Mouse (Mus musculus) heart, embryonic 14.5 days (tissue): ENCODE results near the gene 9230112D13Rik. TPM values are rescaled to one million over a fixed set of nuclear protein-coding genes. Genes with fewer than 3 reads are reported as not detected.

ENCODE experiments used
- ATAC-seq: fragments of 200-750 bp; cut with Nextera tagmentation; 2 replicates; pipeline ENCODE4 v1.8.0; 2017; ENCODE audit warnings: low read depth, moderate TSS enrichment; ENCODE audit not compliant: insufficient number of reproducible peaks, insufficient read depth, low FRiP score
- H3K27ac ChIP-seq, 2 experiments: fragments of 200-500 bp in 1 of 2; fragments of 300-500 bp in 1 of 2; sonication (generic) in 1 of 2; replicated peaks in 1 of 2; 2 replicates each; pipeline ENCODE4 v1.5.1; 2012 to 2014; ENCODE audit warnings: low read depth in 2 of 2, low read length in 2 of 2, control low read depth in 1 of 2, mild to moderate bottlenecking in 1 of 2, mixed read lengths in 1 of 2; ENCODE audit not compliant: control insufficient read depth in 1 of 2, insufficient read depth in 1 of 2
- H3K27me3 ChIP-seq: fragments of 300-500 bp; sonication (generic); 2 replicates; pipeline ENCODE4 v1.6.1; 2014; ENCODE audit warnings: mild to moderate bottlenecking, low read length, control low read depth; ENCODE audit not compliant: control insufficient read depth, insufficient read depth
- H3K36me3 ChIP-seq: fragments of 300-500 bp; sonication (generic); 2 replicates; pipeline ENCODE4 v1.6.1; 2014; ENCODE audit warnings: mild to moderate bottlenecking, control low read depth, low read length, mixed read lengths; ENCODE audit not compliant: control insufficient read depth, insufficient read depth
- H3K4me1 ChIP-seq, 2 experiments: fragments of 200-500 bp in 1 of 2; fragments of 300-500 bp in 1 of 2; sonication (generic) in 1 of 2; 2 replicates each; pipeline ENCODE4 v1.6.1; 2012 to 2014; ENCODE audit warnings: low read length in 2 of 2, control low read depth in 1 of 2, mixed read lengths in 1 of 2; ENCODE audit not compliant: control insufficient read depth in 2 of 2, insufficient read depth in 2 of 2
- H3K4me2 ChIP-seq: fragments of 300-500 bp; sonication (generic); 2 replicates; pipeline ENCODE4 v1.6.1; 2014; ENCODE audit warnings: mild to moderate bottlenecking, low read length
- H3K4me3 ChIP-seq, 2 experiments: fragments of 200-500 bp in 1 of 2; fragments of 300-500 bp in 1 of 2; sonication (generic) in 1 of 2; 2 replicates each; pipeline ENCODE4 v1.5.1; 2012 to 2014; ENCODE audit warnings: low read length in 2 of 2, mild to moderate bottlenecking in 2 of 2, control low read depth in 1 of 2, low read depth in 1 of 2, moderate library complexity in 1 of 2; ENCODE audit not compliant: control insufficient read depth in 1 of 2, insufficient read depth in 1 of 2
- H3K9ac ChIP-seq: fragments of 300-500 bp; sonication (generic); 2 replicates; pipeline ENCODE4 v1.6.1; 2014; ENCODE audit warnings: mild to moderate bottlenecking, low read length
- H3K9me3 ChIP-seq: fragments of 300-500 bp; sonication (generic); 2 replicates; pipeline ENCODE4 v1.6.1; 2016; ENCODE audit warnings: low read length, control low read depth; ENCODE audit not compliant: control insufficient read depth
- WGBS: fragments of 180-500 bp; shearing (Covaris S2); extraction: QIAGEN DNeasy Blood & Tissue Kit; methylation state at CpG from one replicate; pipeline ENCODE4 v1.1.7; 2014; 5-methylcytosine and 5-hydroxymethylcytosine counted together
- polyA plus RNA-seq: library from polyadenylated mRNA; unstranded; fragments of >200 nt; fragmentation: Nextera tagmentation; extraction: Ambion mirVana; gene quantifications from 2 replicates; pipeline ENCODE4 v1.2.1, GENCODE M21; 2014

9230112D13Rik gene
- not detected in 2 replicates for polyA plus RNA-seq

DNA sequence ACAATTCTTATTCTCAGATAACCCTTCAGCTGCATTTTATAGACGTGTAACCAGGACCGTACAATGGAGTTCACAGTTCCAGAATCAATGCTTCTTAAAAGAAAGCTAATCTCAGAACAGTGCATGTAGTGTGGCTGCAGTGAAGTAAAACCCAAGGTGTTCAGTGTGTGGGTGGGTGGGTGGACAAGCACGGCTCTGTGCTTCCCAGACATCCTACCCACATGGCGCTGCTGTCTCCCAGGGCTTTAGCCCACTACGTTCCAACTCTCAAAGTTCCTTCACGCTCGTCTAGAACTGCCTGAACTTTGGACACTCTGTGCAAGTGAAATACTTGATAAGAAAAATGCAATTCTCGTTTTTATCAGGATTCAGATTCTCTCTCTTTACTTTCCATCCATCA, at the start of gene 9230112D13Rik:
TSS of gene 9230112D13Rik (minus strand) at position 101 of the 400 bp plus-strand sequence.
- 83% methylated on average over 8 of the region's 8 CpGs for WGBS
- H3K4me1 ChIP-seq, result peaks cover 4% of the 10 kb centered on the region in 2 experiments; a peak in 3 of 4 replicates
- no peak within 1 kb of the TSS for H3K4me3 ChIP-seq
- H3K27me3 ChIP-seq, result no peaks in the 10 kb centered on the region; the same call in 1 of the 2 replicates
- peaks cover 4% of the 10 kb centered on the region for H3K36me3 ChIP-seq
- H3K9me3 ChIP-seq, result no peaks in the 10 kb centered on the region
- H3K4me2 ChIP-seq, result no peak within 1 kb of the TSS
- no peak within 1 kb of the TSS for H3K27ac ChIP-seq
- no peak for ATAC-seq
- no peak within 1 kb of the TSS for H3K9ac ChIP-seq

DNA sequence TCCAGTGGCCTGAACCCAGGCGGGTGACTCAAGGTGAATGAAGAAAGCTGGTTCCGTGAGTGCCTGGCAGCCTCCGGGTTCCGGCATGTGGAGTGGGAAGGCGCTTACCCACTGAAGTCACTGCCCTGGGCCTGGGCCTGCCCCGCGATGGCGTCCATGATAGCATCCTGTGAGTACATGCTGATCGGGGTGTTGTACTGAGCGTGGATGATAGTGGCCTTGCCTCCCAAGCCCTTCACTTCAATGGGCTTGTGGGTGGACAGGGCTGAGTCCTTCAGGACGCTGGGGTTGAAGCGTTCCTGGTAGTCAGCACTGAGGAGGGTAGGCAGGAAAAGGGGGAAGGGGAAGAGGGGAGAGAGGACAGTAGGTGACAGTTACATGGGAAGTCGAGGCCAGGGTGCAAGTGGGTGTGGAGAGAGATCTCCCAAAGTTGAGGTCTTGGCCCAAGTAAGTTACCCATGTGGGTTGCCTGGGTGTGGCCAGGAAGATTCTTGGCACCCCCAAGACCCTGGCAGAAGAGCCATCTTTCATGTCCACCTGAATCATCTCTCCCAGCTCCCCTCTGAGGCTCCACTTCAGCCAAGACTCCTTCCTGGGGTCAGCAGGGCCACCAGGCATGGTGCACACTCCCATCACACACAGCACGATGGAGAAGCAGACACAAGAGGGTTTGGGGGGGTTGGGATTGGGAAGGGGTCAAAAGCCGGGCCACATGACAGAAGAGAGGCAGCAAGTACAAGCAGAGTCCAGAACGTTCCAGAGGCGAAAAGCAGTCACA, 49.2 kb upstream of the 9230112D13Rik start:
- no peak overlapping the region for H3K4me3 ChIP-seq
- no peak for ATAC-seq
- peaks cover 38% of the 10 kb centered on the region for H3K36me3 ChIP-seq
- 69% methylated on average over 17 of the region's 17 CpGs for WGBS
- no peaks in the 10 kb centered on the region for H3K27me3 ChIP-seq
- peak overlapping the region; percentile 9 to 88 for H3K27ac ChIP-seq
- peak overlapping the region; percentile 35; the same call in 1 of the 2 replicates for H3K9ac ChIP-seq
- peaks cover 59 to 77% of the 10 kb centered on the region in 2 experiments for H3K4me1 ChIP-seq
- no peaks in the 10 kb centered on the region for H3K9me3 ChIP-seq
- no peak overlapping the region for H3K4me2 ChIP-seq

DNA sequence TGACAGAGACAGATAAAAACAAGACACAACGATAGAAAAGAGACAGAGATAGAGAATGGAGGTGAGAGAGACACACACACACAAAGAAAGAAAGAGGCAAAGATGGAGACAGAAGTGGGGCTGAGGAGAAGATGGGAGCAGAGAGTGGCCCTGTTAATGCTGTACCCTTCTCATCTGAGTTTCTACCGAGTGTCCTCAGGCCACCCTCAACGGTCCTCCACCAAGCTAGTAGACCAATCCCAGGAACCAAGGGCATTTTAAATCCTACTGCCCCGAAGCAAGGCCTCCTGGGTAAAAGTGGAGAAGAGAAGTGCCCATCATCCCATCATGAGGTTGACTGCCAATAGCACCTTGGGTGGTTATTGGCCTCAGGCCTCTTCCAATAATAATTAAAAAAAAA, 48.3 kb upstream of the 9230112D13Rik start:
- Histone ChIP-seq H3K9me3 (no peaks in the 10 kb centered on the region), H3K27me3 (no peaks in the 10 kb centered on the region), H3K4me1 (peaks cover 68 to 83% of the 10 kb centered on the region in 2 experiments), H3K36me3 (peaks cover 29% of the 10 kb centered on the region), H3K4me2 (no peak overlapping the region), H3K4me3 (no peak overlapping the region), H3K9ac (peak overlapping the region; percentile 1; the same call in 1 of the 2 replicates), H3K27ac (peak overlapping the region in 1 of 2 experiments; percentile 88; a peak in 2 of 4 replicates)
- no peak for ATAC-seq
- 65% methylated on average over 4 of the region's 4 CpGs for WGBS

DNA sequence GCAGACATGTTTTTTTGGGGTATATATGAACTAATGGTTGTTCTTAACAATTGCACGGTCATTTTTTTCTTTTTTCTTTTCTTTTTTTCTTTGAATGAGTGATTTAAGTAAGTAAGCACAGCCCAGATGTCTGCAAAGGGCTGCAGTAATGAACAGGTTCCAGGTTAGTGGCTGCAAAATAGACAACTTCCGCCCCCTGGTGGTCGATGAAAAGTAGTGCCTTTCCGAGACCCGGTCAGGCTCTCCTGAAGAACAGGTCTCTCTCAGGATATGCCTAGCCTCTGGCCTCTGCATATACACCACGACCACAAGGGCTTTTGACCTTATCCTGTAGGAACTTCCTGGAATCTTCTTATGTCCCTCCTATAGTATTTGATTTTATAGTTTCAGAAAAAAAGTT, 47.7 kb upstream of the 9230112D13Rik start:
- no peak for ATAC-seq
- Histone ChIP-seq H3K9me3 (no peaks in the 10 kb centered on the region), H3K27ac (peak overlapping the region; percentile 40 to 88; a peak in 3 of 4 replicates), H3K27me3 (no peaks in the 10 kb centered on the region), H3K9ac (peak overlapping the region; percentile 64), H3K4me3 (peak overlapping the region in 1 of 2 experiments; percentile 27; a peak in 1 of 4 replicates), H3K36me3 (peaks cover 23% of the 10 kb centered on the region), H3K4me1 (peaks cover 73 to 89% of the 10 kb centered on the region in 2 experiments), H3K4me2 (peak overlapping the region; percentile 62)
- 0% methylated on average over 6 of the region's 6 CpGs for WGBS

DNA sequence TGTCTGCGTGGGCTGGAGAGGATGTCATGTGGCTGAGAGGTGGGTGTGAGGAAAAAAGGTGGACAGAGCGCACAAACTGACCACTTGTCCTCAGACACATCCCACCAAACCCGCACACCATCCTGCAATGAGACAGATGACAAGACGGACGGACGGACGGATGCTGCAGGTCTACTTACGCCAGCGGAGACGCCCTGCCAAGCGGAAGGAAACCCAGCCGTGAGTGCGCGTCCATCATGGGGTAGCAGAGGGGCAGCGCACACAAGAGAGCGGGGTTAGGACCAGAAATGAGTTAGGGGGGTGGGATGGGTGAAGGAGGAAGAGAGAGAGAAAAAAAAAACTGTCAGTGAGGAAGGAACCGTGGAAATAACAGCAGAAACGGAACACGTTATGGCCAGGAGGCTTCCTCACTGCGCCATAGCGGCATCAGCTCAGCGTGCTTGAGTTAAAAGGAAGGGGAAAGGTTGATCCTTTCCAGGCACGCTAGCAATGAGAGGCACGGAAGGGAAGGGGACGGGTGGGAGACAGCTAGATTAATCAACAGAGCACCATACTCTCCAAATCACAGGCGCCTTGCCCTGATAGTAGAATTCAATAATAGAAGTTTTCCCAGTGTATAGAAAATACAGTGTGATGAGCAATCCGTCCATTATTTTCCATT, 47.1 kb upstream of the 9230112D13Rik start:
- 17% methylated on average over 27 of the region's 27 CpGs for WGBS
- Histone ChIP-seq H3K27me3 (no peaks in the 10 kb centered on the region), H3K4me1 (peaks cover 77 to 93% of the 10 kb centered on the region in 2 experiments), H3K4me2 (peak overlapping the region; percentile 62), H3K9ac (peak overlapping the region; percentile 64), H3K9me3 (no peaks in the 10 kb centered on the region), H3K36me3 (peaks cover 17% of the 10 kb centered on the region), H3K27ac (peak overlapping the region; percentile 40 to 70), H3K4me3 (peak overlapping the region; percentile 13 to 27)
- no peak for ATAC-seq

DNA sequence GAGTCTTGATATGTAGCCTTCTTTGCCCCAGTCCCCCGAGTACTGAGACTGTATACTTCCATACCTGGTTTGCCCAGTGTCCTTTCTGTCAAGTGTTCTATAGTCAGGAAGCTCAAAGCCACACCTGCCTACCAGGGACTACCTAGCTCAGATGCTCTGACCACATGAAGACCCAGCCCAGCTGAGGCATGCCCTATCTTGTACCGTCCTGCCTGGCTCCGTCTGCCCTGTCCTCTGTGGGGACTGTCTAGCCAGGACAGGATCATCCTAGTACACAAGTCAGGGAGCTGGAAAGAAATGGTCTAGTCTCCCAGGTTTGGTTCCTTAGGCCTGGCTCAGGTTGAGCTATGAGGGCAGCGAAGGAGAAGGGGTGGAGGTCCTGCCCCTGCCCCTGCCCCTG, 46.0 kb upstream of the 9230112D13Rik start:
- peak overlapping the region; percentile 64 for H3K9ac ChIP-seq
- H3K27ac ChIP-seq, result peak overlapping the region; percentile 1 to 70; a peak in 2 of 4 replicates
- no peak overlapping the region for H3K4me3 ChIP-seq
- H3K4me2 ChIP-seq, result no peak overlapping the region
- H3K36me3 ChIP-seq, result peaks cover 20% of the 10 kb centered on the region
- H3K9me3 ChIP-seq, result no peaks in the 10 kb centered on the region
- ATAC-seq, result no peak
- H3K4me1 ChIP-seq, result peaks cover 74 to 94% of the 10 kb centered on the region in 2 experiments
- 56% methylated on average over 4 of the region's 4 CpGs for WGBS
- no peaks in the 10 kb centered on the region for H3K27me3 ChIP-seq

DNA sequence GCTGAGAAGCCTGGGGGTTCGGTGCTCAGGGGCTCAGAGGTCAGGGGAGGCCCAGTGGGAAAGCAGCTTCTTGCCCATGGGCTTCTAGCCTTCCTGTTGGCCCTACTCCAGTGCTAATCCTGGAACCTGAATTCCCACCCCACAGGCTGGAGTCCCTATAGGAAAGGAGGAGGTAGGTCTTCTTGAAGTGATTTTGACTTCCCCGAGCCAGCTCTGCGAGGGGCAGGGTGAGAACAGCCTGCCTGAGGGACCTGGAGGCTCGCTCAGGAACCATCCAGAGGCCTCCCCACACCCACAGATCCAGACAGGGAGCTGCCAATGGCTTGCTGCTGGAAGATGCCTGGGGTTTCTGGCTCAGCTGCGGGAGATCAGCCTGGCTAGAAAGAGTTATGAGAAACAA, 45.1 kb upstream of the 9230112D13Rik start:
- peak overlapping the region; percentile 64 for H3K9ac ChIP-seq
- H3K4me1 ChIP-seq, result peaks cover 65 to 94% of the 10 kb centered on the region in 2 experiments
- no peak overlapping the region for H3K4me3 ChIP-seq
- ATAC-seq, result no peak
- peak overlapping the region; percentile 55 to 70 for H3K27ac ChIP-seq
- H3K4me2 ChIP-seq, result no peak overlapping the region
- no peaks in the 10 kb centered on the region for H3K9me3 ChIP-seq
- peaks cover 28% of the 10 kb centered on the region for H3K36me3 ChIP-seq
- no peaks in the 10 kb centered on the region for H3K27me3 ChIP-seq
- WGBS, result 13% methylated on average over 5 of the region's 5 CpGs
